Comparison of ENCODE assay signal across 8 mouse cellular contexts in the genomic region with DNA sequence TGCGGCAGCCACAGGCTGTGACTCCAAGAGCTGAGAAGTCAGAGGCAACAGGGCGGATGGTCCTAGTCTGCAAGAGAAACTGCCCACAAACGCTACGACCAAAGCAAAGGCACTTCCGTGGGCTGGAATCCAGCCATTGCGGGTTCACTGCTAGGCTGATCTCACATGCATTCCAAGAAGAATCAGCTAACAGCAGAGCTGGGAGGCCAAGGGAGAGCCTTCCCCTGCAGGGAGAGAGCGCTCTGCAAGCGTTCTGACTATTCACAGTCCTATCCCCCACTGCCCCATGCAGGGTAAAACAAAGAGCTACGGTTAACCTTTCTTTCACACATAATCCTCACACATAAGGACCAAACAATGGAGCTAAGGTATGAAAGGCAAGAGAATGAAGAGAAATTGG. TPM values are rescaled to one million over a fixed set of nuclear protein-coding genes. Genes with fewer than 3 reads are reported as not detected.
DNase-seq lines count a peak whose midpoint lies in the region; ATAC-seq lines count a peak whose summit lies in the region.

No protein-coding gene starts in this region.

- H3K4me1 ChIP-seq in heart, embryonic 16.5 days (ENCODE audit: control insufficient read depth, insufficient read depth, low read length): peaks cover 47% of the 10 kb centered on the region
- peaks cover 18% of the 10 kb centered on the region for H3K4me1 ChIP-seq in limb, embryonic 15.5 days

- H3K27ac ChIP-seq in heart, embryonic 16.5 days (ENCODE audit: low read length): peak overlapping the region; percentile 90
- peak overlapping the region; percentile 14 for H3K27ac ChIP-seq in limb, embryonic 15.5 days

- H3K9ac ChIP-seq in heart, embryonic 16.5 days (ENCODE audit: low read length): peak overlapping the region; percentile 18
- H3K9ac ChIP-seq in limb, embryonic 15.5 days: no peak overlapping the region

- no peaks in the 10 kb centered on the region for H3K27me3 ChIP-seq in heart, embryonic 16.5 days (ENCODE audit: control insufficient read depth, insufficient read depth, low read length)
- H3K27me3 ChIP-seq in limb, embryonic 15.5 days: no peaks in the 10 kb centered on the region

- no peak; the same call in 1 of the 2 replicates for ATAC-seq in heart, embryonic 16.5 days (replicated peaks; ENCODE audit: extremely low read depth, insufficient read depth, low FRiP score)
- ATAC-seq in limb, embryonic 15.5 days (ENCODE audit: insufficient number of reproducible peaks, low FRiP score, low TSS enrichment, low read depth): no peak
- ATAC-seq in granulocyte monocyte progenitor cell, adult 5-6 weeks (replicated peaks; ENCODE audit: poor library complexity, severe bottlenecking): no peak

- H3K4me2 ChIP-seq in heart, embryonic 16.5 days (ENCODE audit: low read depth, low read length): no peak overlapping the region
- H3K4me2 ChIP-seq in limb, embryonic 15.5 days: no peak overlapping the region

- H3K4me3 ChIP-seq in heart, embryonic 16.5 days (ENCODE audit: low read length): no peak overlapping the region
- no peak overlapping the region for H3K4me3 ChIP-seq in limb, embryonic 15.5 days

- H3K9me3 ChIP-seq in heart, embryonic 16.5 days (replicated peaks; ENCODE audit: control insufficient read depth, low read length): peaks cover 3% of the 10 kb centered on the region
- H3K9me3 ChIP-seq in limb, embryonic 15.5 days: no peaks in the 10 kb centered on the region

- H3K36me3 ChIP-seq in heart, embryonic 16.5 days (ENCODE audit: control insufficient read depth, insufficient read depth): peaks cover 59% of the 10 kb centered on the region
- peaks cover 80% of the 10 kb centered on the region for H3K36me3 ChIP-seq in limb, embryonic 15.5 days

- DNase-seq in ES-CJ7 (ENCODE audit: low read depth, low spot score) (peak; percentile 82), R1 (ENCODE audit: low read depth, low spot score) (peak; percentile 97)
- no peak for DNase-seq in cerebellum, adult 18-20 months
- DNase-seq in spleen, adult 18-20 months: no peak
- DNase-seq in right cerebral cortex, postnatal 36 days (ENCODE audit: low spot score in 2 of 2): no peak

- WGBS in heart, embryonic 16.5 days: 27% methylated on average over 9 of the region's 9 CpGs
- 32% methylated on average over 9 of the region's 9 CpGs for WGBS in limb, embryonic 15.5 days

RNA-seq across cellular contexts. Expression of a gene that starts 56.6 kb away (rescaled TPM):
- polyA plus RNA-seq in heart, embryonic 16.5 days (2015; fragmentation: Nextera tagmentation; extraction: Ambion mirVana): 17.8 and 19.9 TPM in 2 replicates
- polyA plus RNA-seq in limb, embryonic 15.5 days (2015; fragmentation: Nextera tagmentation; extraction: Ambion mirVana): 25.9 and 26.5 TPM in 2 replicates
- 21.7 and 33.0 TPM in 2 replicates for total RNA-seq in granulocyte monocyte progenitor cell, adult 5-6 weeks (2014; fragmentation: Nextera tagmentation)
- total RNA-seq in granulocyte monocyte progenitor cell, adult 5-6 weeks (2017): 6.2 and 6.8 TPM in 2 replicates

Comparison
In these comparisons a context has a peak if more than half of its experiments do, and no peak if none do; other contexts are left out.
1. DNase-seq: peak in ES-CJ7 (single experiment) and R1 (single experiment); none in cerebellum, adult 18-20 months (0 of 2), spleen, adult 18-20 months (0 of 2) and right cerebral cortex, postnatal 36 days (0 of 2).